Mouse (Mus musculus): Measurements from ENCODE around the gene Celf2. TPM values are rescaled to one million over a fixed set of nuclear protein-coding genes. Genes with fewer than 3 reads are reported as not detected.
"Not testable (repeated sequence)": the region's sequence is repeated elsewhere in the genome, so short reads cannot be mapped to it uniquely, and the experiment has no call there.

Celf2 gene
- polyA plus RNA-seq, 1 experiment: 39.9 TPM

- DNase-seq (ENCODE audit: low spot score): not testable (repeated sequence)
Observed at GRCm38 (mm10) chr2:7262668-7263067, 246.7 kb downstream of the Celf2 start.

DNA sequence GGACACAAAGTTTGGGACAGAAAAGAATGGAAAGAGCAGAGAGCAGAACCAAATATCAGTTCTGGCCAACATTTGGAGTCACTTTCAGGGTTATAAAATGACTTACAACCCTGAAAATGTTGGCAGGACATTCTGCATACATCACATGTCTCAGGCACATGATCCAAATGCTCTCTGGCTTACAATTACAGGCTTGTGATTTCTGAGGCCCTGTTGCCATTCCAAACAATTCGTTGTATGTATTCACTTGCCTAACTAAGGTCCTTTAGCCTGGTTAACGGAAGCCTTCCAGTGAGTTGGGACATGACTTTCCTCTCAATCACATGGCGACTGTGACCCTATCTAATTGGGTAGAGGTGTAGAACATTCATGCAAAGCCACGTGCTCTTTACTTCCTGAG lies 249.2 kb downstream of the Celf2 start:
- no peak for DNase-seq (ENCODE audit: low spot score)

DNA sequence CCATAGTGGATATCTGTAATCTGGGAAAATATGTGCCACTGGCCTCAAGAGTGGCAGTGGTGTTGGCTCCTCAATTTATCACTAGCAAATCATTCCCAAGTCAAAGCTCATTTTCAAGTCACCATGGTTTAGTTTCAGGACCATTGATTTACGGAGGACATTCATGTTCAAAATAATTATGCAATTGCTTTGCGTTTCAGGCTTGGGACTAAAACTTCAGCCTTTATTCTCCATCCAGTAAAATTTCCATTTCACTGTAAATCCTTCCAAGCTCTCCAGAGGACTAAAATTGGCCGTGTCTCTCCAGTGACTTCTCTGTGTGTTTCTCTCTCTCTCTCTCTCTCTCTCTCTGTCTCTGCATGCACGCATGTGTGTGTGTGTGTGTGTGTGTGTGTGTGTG lies 249.7 kb downstream of the Celf2 start:
- DNase-seq (ENCODE audit: low spot score): no peak

DNA sequence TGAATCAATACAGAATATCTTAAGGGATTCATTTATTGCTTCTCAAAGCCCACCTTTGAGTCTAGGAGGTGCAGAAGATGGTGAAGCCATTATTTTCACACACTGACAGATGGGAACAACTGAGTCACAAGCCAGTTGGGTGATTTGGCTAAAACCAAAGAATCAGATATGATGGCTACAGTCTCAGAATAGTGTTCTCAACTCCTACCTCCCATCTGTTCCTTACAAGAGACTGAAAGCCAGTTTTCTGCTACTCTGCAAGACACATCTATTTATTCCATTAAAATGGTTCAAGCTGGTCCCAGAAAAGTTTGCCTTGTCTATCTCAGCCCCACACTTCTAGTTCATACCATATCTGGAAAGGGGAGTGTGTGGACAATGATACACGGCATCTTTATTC lies 253.3 kb downstream of the Celf2 start:
- DNase-seq (ENCODE audit: low spot score): no peak

- no peak for DNase-seq (ENCODE audit: low spot score)
Observed at GRCm38 (mm10) chr2:7255386-7255785, 254.0 kb downstream of the Celf2 start.

GRCm38 (mm10) chr2:7250314-7250713 lies 259.0 kb downstream of the Celf2 start:
- no peak for DNase-seq (ENCODE audit: low spot score)

GRCm38 (mm10) chr2:7249002-7249401 lies 260.4 kb downstream of the Celf2 start:
- no peak for DNase-seq (ENCODE audit: low spot score)

DNA sequence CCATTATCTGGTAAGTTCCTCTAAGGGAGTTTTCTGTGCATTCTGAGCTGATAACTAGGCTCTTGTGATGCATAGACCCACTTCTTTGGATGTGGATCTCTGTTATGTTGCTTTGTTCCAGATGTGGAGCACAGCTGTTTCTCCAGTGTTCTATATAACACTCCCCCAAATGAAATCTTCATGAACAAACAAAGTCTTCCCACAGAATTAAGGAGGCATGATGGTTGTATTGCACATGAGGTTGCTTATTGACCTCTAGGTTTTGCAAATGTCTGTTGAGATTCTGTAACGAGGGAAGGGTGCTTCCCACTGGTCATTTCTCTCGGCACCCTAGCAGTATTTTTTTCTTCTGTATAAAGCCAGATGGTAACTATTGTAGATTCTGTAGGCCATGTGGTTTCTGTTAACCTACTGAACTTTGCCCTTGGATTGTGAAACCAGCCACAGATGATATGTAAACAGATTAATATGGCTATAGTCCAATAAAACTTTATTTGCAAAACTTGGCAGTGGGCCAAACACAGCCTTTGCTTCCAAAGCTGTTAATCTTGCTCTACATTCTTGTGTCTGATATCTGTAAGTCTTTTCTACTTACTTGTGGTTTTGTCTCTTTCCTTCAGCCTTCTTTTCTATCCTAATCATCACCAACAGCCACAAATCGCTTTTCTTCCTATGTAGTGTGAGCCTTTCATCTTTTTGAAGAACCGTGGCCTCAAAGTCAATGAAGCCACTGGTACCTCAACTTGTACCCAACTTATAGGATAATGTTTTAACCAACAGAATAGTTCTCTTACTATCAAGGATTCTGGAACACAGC lies 263.2 kb downstream of the Celf2 start:
- DNase-seq (ENCODE audit: low spot score): no peak

- no peak for DNase-seq (ENCODE audit: low spot score)
Observed at GRCm38 (mm10) chr2:7242139-7242538, 267.2 kb downstream of the Celf2 start.

DNA sequence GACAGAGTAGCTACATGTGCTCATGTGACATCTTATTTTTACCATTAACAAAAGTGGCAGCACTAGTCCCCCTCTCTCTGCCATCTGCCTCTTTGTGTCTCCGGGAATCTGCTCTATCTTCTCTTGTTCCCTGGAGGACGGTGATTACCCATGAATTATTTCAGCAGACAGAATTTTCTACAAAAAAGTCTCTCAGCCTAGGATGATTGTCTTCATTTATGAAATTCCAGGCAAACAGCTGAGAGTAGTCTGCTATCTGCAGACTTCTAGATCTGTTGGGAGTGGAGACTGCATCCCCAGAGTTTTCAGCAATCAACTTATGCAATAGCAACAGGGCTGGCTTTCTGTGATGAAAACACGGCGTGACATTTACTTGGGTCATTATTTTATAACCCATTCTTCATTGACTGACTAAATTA lies 267.8 kb downstream of the Celf2 start:
- DNase-seq (ENCODE audit: low spot score): no peak

GRCm38 (mm10) chr2:7237283-7237682 lies 272.1 kb downstream of the Celf2 start:
- no peak for DNase-seq (ENCODE audit: low spot score)

DNA sequence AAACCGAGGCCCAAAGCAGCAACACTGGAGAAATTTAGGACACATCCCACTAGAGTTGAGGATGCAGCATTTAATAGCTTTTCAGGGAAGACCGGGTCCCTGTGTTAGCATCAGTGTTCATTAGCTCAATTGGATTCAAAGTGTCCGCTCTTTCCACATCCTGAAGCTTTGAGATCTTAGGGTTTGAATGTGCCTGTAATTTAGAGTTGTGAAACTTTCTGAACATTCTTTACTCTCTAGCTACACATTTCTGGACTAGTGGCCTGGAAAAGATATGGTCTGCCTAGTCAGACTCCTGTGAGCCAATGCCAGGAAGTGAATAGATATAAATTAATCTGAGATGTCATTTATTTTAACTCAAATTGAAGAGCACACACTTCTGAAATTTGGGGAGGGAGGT lies 272.9 kb downstream of the Celf2 start:
- DNase-seq (ENCODE audit: low spot score): no peak

DNA sequence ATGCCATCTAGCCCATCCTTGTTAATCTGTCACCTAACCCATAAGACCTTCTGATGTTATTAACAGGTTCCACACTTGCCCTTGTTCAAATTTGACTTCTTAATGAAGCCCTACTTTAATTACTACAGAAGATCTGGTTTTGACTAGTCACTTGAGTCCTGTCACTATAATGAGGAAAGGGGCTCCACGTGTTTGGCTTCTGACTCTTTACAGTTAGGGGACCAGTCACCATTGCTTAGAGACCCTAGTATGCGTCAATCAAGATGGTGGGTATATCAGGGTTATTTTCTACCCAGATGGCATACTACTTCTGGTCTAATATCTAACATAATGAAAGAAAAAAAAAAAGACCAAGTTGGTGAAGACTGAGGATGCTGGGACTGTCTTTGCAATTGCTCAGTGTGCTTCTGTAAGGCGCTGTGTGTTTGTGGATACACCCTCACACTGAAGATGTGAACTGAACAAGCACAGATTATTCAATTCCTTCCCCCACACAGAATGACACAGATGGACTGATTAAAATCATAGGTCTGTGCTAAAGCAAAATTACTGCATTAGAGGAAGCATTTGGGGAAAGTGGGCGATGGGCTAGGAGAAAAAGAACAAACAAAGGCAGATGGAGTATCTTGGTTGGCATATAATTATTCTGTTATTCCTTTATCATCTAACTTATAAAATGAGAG lies 274.2 kb downstream of the Celf2 start:
- no peak for DNase-seq (ENCODE audit: low spot score)

DNA sequence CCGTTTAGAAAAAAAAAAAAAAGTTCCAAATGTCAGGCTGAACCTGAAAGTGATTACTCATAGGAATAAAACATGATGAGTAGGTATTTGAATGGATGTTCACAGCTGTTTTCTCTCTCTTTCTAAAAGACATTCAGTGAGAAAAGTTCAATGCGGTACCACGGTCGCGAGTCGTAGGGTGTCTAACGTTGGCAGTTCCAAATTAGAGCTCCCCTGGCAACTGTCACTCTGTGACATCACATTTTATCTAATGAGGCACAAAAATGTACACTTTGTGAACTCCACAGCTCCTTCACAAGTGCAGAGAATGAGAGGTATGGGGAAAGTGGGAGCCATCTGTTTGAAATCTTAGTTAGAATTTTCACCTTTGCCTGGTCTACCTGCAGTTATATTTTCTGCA lies 274.8 kb downstream of the Celf2 start:
- DNase-seq (ENCODE audit: low spot score): no peak

GRCm38 (mm10) chr2:7233411-7233810 lies 276.0 kb downstream of the Celf2 start:
- no peak for DNase-seq (ENCODE audit: low spot score)

DNA sequence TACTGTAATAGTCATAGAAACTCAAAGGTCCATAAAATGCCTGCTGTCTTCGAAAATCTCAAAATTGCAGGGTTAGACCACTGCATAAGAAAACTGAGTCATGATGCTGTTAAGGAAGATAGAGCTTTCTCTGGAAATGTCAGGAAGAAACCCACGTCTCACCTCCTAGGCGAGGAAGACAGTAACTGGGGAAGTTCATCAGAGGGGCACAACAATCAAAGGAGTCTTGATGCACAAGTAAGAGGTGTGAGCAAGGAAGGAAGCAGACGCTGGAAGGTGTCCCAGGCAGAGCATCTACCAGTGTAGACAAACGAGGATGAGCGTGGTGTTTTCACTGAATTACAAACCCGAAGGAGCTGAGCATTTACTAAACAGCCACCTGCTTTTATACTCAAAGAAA lies 282.6 kb downstream of the Celf2 start:
- DNase-seq (ENCODE audit: low spot score): no peak

DNA sequence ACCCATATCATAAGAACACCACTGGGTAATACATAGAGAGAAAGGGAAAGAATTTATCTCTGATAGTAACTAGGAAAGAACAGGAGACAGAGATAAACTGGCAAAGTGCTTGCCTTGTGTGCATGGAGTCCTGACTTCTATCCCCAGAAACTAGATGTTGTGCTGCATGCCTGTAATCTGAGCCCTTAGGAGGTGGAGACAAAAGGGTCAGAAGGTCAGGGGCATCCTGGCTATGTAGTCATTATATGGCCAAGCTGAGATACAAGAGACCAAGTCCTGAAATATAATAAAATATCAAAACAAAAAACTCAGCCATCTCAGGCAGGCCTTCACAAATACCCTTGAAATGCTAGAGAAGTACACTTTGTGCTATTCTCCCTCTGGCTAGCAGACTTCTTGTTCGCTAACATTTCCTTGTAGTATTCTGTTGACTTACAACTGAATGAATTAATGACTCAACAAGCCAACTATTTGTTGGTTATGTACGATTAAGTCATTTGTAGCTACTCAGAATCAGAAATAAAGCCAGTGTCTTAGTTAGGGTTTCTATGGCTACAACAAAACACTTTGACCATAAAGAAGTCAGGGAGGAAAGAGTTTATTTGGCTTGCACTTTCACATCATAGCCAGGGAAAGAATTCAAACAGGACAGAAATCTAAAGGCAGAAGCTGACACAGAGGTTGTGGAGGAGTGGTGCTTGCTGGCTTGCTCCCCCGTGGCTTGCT lies 284.9 kb downstream of the Celf2 start:
- DNase-seq (ENCODE audit: low spot score): no peak

DNA sequence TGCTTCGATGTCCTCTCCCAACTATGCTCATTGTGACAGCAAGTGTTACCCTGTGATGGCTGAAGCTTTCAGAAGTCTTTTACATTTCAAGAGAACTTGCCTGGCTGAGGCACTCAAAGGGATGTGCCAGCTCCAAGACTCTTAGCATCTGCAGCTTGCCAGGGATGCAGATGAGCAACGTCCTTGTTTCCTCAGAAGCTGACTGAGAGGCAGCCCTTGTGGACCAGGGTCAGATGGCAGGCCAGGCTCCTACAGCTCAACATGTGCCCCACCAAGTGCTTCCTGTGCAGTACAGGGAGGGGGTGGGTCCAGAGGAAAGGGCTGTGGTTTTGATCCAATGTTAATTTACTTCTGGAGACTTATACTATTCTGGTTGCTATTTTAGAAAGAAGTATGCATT lies 285.8 kb downstream of the Celf2 start:
- no peak for DNase-seq (ENCODE audit: low spot score)

DNA sequence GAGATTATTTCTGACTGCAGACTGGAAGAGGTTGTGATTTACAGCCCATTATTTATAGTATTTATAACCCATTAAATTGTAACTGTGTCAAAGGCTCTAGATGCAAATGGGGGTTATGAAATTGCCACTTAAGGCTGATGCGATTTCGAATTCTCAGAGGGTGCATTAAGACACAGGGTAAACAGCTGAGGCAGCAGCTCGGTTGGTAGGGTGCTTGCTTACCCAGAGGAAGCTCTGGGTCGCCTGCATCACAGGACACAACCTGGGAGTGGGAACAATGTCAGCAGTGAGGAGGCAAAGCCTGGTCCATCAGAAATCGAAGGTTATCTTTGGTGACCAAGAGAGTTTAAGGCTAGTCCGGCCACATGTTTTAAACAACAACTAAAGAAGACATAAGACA lies 286.5 kb downstream of the Celf2 start:
- no peak for DNase-seq (ENCODE audit: low spot score)

GRCm38 (mm10) chr2:7221856-7222255 lies 287.5 kb downstream of the Celf2 start:
- no peak for DNase-seq (ENCODE audit: low spot score)

GRCm38 (mm10) chr2:7218101-7218500 lies 291.3 kb downstream of the Celf2 start:
- DNase-seq (ENCODE audit: low spot score): no peak

DNA sequence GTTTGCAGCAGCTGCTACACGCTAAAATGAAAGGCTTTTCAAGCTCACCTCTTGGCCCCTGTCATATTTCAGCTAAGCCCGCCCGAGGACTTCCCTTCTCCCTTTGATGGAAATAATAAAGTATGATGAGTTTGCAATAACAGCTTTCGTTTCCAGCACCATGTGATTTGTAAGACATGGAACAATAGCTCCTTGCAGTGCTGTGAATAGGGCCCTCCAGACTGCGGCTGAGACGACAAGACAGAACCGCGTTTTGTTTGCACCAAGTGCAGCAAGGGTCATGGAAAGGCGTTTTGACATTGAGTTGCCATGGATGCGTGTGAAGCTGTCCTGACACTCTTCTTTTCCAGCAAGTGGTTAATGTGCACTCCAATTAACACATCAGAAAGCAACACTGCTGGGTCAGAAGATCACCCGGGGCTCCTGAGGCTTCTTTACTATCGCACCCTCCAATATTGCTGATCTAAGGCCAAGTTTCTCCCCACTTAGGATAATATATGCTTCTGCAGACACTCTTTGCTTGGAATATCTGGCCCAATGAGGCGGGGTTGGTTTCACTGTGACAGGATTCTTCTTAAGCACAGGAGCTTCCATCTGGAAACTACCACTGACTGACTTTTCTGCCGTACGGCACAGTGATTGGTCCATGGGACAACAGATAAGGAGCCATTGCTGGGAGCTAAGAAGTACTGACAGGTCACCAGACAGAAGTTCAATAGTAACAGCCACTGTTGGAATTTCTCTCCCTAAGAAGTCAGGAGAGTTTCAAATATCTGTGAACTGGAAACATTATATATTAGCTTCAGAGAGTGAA lies 301.5 kb downstream of the Celf2 start:
- no peak for DNase-seq (ENCODE audit: low spot score)
